Mouse (Mus musculus) neural tube, embryonic 15.5 days (tissue): ENCODE data around the gene Layn. TPM values are rescaled to one million over a fixed set of nuclear protein-coding genes. Genes with fewer than 3 reads are reported as not detected.
A peak's percentile ranks its signal among the peaks of the same experiment; 100 is the strongest.

ENCODE experiments used
- ATAC-seq: fragments of 200-750 bp; cut with Nextera tagmentation; 2 replicates; pipeline ENCODE4 v1.8.0; 2017; ENCODE audit warnings: mild to moderate bottlenecking, moderate TSS enrichment, moderate library complexity; ENCODE audit not compliant: low FRiP score
- H3K27ac ChIP-seq: fragments of 300-500 bp; sonication (generic); replicated peaks from 2 replicates; pipeline ENCODE4 v1.5.1; 2015; ENCODE audit warnings: mild to moderate bottlenecking, inconsistent platforms
- H3K27me3 ChIP-seq: fragments of 300-500 bp; sonication (generic); replicated peaks from 2 replicates; pipeline ENCODE4 v1.6.1; 2015; ENCODE audit warnings: inconsistent platforms
- H3K36me3 ChIP-seq: fragments of 300-500 bp; sonication (generic); 2 replicates; pipeline ENCODE4 v1.6.1; 2015; ENCODE audit warnings: inconsistent platforms
- H3K4me1 ChIP-seq: fragments of 300-500 bp; sonication (generic); 2 replicates; pipeline ENCODE4 v1.6.1; 2015; ENCODE audit warnings: inconsistent platforms
- H3K4me2 ChIP-seq: fragments of 300-500 bp; sonication (generic); 2 replicates; pipeline ENCODE4 v1.6.1; 2015; ENCODE audit warnings: inconsistent platforms, mild to moderate bottlenecking, moderate library complexity
- H3K4me3 ChIP-seq: fragments of 300-500 bp; sonication (generic); replicated peaks from 2 replicates; pipeline ENCODE4 v1.5.1; 2015; ENCODE audit warnings: mild to moderate bottlenecking, inconsistent platforms
- H3K9ac ChIP-seq: fragments of 300-500 bp; sonication (generic); replicated peaks from 2 replicates; pipeline ENCODE4 v1.6.1; 2015; ENCODE audit warnings: mild to moderate bottlenecking, inconsistent platforms
- H3K9me3 ChIP-seq: fragments of 300-500 bp; sonication (generic); replicated peaks from 2 replicates; pipeline ENCODE4 v1.6.1; 2016; ENCODE audit warnings: inconsistent platforms
- WGBS: fragments of 180-500 bp; shearing (Covaris S2); methylation state at CpG from one replicate; pipeline ENCODE4 v1.1.7; 2015; ENCODE audit warnings: mixed read lengths; 5-methylcytosine and 5-hydroxymethylcytosine counted together
- polyA plus RNA-seq: library from polyadenylated mRNA; unstranded; fragments of >200 nt; fragmentation: Nextera tagmentation; extraction: Ambion mirVana; gene quantifications from 2 replicates; pipeline ENCODE4 v1.2.1, GENCODE M21; 2015

The Layn gene
- polyA plus RNA-seq, 1 experiment from 2014 or later, result 5.2 TPM

DNA sequence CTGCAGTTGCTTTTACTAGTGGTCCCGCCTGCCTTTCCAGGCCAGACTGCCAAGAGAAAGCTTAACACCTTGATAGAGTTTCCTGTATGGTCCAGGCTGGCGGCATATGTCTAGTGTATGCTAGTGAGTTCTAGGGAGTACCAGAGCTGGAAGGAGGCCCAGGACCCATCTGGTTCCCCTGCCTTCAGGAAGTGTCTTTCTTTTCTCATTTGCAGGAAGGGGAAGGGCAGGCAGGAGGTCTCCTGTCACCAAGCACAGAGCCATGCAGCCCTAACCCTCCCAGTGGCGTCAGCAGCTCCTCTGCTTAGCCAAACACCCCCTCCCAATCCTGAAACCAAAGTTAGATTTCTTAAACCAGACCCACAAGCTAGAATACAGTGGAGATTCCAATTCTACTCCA, 1.1 kb downstream of the Layn start:
- no peak overlapping the region for H3K9ac ChIP-seq
- H3K36me3 ChIP-seq, result no peaks in the 10 kb centered on the region
- peak overlapping the region; percentile 70 for H3K4me2 ChIP-seq
- 31% methylated on average over 3 of the region's 3 CpGs for WGBS
- H3K27ac ChIP-seq, result no peak overlapping the region
- H3K27me3 ChIP-seq, result peaks cover 14% of the 10 kb centered on the region; the same call in 1 of the 2 replicates
- no peaks in the 10 kb centered on the region for H3K9me3 ChIP-seq
- peak overlapping the region; percentile 39; the same call in 1 of the 2 replicates for H3K4me3 ChIP-seq
- peaks cover 18% of the 10 kb centered on the region for H3K4me1 ChIP-seq
- no peak for ATAC-seq

- Histone ChIP-seq H3K4me3 (no peak overlapping the region), H3K9ac (no peak overlapping the region), H3K4me2 (no peak overlapping the region), H3K9me3 (no peaks in the 10 kb centered on the region), H3K27me3 (no peaks in the 10 kb centered on the region; the same call in 1 of the 2 replicates), H3K36me3 (no peaks in the 10 kb centered on the region), H3K4me1 (peaks cover 4% of the 10 kb centered on the region), H3K27ac (no peak overlapping the region)
- ATAC-seq, result no peak
- 89% methylated on average over 4 of the region's 4 CpGs for WGBS
These were observed 6.1 kb downstream of the Layn start for GRCm38 (mm10) chr9:51070801-51071200.

- Histone ChIP-seq H3K9ac (no peak overlapping the region), H3K4me1 (no peaks in the 10 kb centered on the region), H3K4me2 (no peak overlapping the region), H3K27me3 (no peaks in the 10 kb centered on the region), H3K9me3 (no peaks in the 10 kb centered on the region), H3K36me3 (no peaks in the 10 kb centered on the region), H3K27ac (no peak overlapping the region), H3K4me3 (no peak overlapping the region)
- ATAC-seq, result no peak
- WGBS, result 69% methylated on average over 3 of the region's 3 CpGs
These were observed 8.7 kb downstream of the Layn start for GRCm38 (mm10) chr9:51068202-51068601.

DNA sequence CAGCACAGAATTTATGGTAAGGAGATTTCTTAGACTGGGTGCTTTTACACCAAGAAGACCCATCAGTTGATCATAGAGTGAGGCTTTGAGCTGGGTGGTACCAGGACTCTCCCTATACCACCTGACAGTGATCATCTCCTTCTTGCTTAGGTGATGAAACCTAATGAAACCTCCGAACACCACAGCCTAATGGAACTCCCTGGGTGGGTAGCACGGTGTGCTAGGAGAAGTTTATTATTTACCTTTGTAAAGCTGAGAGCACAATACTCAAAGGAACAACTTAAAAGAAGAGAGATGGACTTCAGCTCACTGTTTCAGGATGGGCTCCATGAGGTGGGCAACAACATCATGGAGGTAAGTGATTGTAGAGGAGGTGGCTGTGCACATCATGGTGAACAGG, 16.3 kb downstream of the Layn start, which contains the start of gene Btg4:
Gene Btg4, plus strand, starts transcription at position 301 of the 400 bp plus-strand sequence.
- Histone ChIP-seq H3K4me2 (no peak within 1 kb of the TSS), H3K9me3 (no peaks in the 10 kb centered on the region), H3K27me3 (no peaks in the 10 kb centered on the region), H3K4me3 (no peak within 1 kb of the TSS), H3K9ac (no peak within 1 kb of the TSS), H3K36me3 (no peaks in the 10 kb centered on the region), H3K27ac (no peak within 1 kb of the TSS), H3K4me1 (no peaks in the 10 kb centered on the region)
- ATAC-seq, result no peak
- WGBS, result 92% methylated on average over 2 of the region's 2 CpGs

- Histone ChIP-seq H3K9me3 (no peaks in the 10 kb centered on the region), H3K4me2 (no peak overlapping the region), H3K27me3 (no peaks in the 10 kb centered on the region), H3K27ac (no peak overlapping the region), H3K4me1 (no peaks in the 10 kb centered on the region), H3K9ac (no peak overlapping the region), H3K4me3 (no peak overlapping the region), H3K36me3 (no peaks in the 10 kb centered on the region)
- WGBS, result 77% methylated on average over 4 of the region's 4 CpGs
- no peak for ATAC-seq
These were observed 17.9 kb downstream of the Layn start for GRCm38 (mm10) chr9:51058951-51059521.

- Histone ChIP-seq H3K4me2 (no peak overlapping the region), H3K27me3 (no peaks in the 10 kb centered on the region), H3K9ac (no peak overlapping the region), H3K9me3 (no peaks in the 10 kb centered on the region), H3K4me3 (no peak overlapping the region), H3K36me3 (no peaks in the 10 kb centered on the region), H3K27ac (no peak overlapping the region), H3K4me1 (no peaks in the 10 kb centered on the region)
- no peak for ATAC-seq
- 78% methylated on average over 3 of the region's 3 CpGs for WGBS
These were observed 20.3 kb downstream of the Layn start for GRCm38 (mm10) chr9:51056360-51057324.

DNA sequence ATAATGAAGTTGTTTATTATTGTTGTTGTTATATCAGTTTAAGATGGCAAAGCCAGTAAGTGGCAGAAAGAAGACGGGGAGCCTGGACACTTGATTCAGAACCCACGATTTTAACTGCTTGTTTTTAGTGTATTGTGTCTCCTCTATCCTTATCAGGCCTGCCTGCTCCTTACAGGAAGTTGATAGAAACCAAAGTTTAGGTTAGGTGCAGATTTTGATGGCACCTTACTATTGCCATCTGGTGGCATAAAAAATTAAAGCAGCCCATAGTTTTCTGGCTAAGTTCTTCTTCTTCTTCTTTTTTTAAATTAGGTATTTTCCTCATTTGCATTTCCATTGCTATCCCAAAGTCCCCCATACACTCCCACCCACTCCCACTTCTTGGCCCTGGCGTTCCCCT, 24.7 kb downstream of the Layn start:
- no peak overlapping the region for H3K4me3 ChIP-seq
- no peak overlapping the region for H3K9ac ChIP-seq
- H3K27ac ChIP-seq, result no peak overlapping the region
- H3K36me3 ChIP-seq, result no peaks in the 10 kb centered on the region
- no peaks in the 10 kb centered on the region for H3K9me3 ChIP-seq
- ATAC-seq, result no peak
- 79% methylated on average over 3 of the region's 3 CpGs for WGBS
- no peaks in the 10 kb centered on the region for H3K27me3 ChIP-seq
- H3K4me1 ChIP-seq, result no peaks in the 10 kb centered on the region
- no peak overlapping the region for H3K4me2 ChIP-seq

DNA sequence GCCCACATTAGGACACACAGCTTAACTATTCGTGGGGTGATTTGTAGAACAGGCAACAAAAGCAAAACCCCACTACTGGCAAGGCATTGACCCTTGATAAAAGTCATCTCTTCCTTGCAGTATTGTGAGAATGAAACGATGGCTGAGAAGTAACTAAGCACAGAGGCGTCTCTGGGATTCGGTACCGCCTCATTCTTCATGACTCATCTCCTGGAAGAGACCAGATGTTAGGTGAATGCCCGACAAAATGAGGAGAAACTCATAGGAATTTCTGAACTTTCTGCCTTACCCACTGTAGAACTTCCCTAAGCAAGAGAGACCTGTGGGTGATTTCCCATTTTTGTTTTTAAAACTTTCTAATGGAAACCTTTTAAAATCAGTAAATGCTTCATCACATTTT, 34.8 kb downstream of the Layn start:
- no peak for ATAC-seq
- 70% methylated on average over 6 of the region's 6 CpGs for WGBS
- no peaks in the 10 kb centered on the region for H3K27me3 ChIP-seq

GRCm38 (mm10) chr9:51041491-51041980, 35.4 kb downstream of the Layn start:
- ATAC-seq, result no peak
- WGBS, result 92% methylated on average over 7 of the region's 7 CpGs
- H3K36me3 ChIP-seq, result no peaks in the 10 kb centered on the region
- H3K27ac ChIP-seq, result no peak overlapping the region
- no peak overlapping the region for H3K9ac ChIP-seq
- H3K4me3 ChIP-seq, result no peak overlapping the region
- H3K27me3 ChIP-seq, result no peaks in the 10 kb centered on the region
- H3K4me1 ChIP-seq, result no peaks in the 10 kb centered on the region
- H3K9me3 ChIP-seq, result no peaks in the 10 kb centered on the region
- H3K4me2 ChIP-seq, result no peak overlapping the region

More for the DNA sequence above, 34.8 kb downstream of the Layn start:
- Histone ChIP-seq H3K4me2 (no peak overlapping the region), H3K4me3 (no peak overlapping the region), H3K4me1 (no peaks in the 10 kb centered on the region), H3K36me3 (no peaks in the 10 kb centered on the region), H3K27ac (no peak overlapping the region), H3K9me3 (no peaks in the 10 kb centered on the region), H3K9ac (no peak overlapping the region)

DNA sequence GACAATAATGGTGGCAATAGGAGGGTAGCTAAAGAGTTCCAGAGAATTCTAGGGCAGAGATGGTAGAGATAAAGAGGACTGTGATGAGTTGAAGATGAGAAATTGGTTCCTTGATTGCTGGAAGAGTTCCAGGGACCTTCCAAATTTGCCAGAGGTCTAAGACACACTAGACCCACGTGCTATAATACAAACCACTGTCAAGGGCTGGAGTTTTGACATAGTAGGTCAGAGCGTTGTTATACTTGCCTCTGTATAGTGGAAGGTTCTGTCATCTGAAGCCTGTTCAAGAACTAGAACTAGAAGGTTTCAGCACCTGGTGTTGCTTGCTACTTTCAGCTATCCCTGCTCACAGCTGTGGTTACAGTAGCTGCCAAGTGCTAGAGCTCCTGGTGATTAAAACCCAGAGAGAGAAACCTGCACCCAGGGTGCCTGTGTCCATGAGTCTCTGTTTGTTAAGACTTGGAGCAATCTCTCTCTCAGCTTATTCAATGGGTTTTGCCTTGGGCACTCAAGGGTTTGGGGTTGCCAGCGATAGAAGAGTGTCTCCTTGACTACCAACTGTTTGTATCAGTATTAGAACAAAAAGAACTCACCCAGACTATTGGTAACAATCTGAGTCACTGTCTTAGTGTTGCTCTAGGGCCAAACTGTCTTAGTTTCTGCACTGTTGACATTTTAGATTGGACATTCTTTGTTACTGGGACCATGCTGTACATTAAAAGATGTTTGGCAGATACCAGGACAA, 43.9 kb downstream of the Layn start:
- Histone ChIP-seq H3K36me3 (no peaks in the 10 kb centered on the region), H3K4me2 (no peak overlapping the region), H3K27me3 (no peaks in the 10 kb centered on the region), H3K27ac (no peak overlapping the region), H3K4me3 (no peak overlapping the region), H3K9ac (no peak overlapping the region), H3K9me3 (no peaks in the 10 kb centered on the region), H3K4me1 (no peaks in the 10 kb centered on the region)
- no peak for ATAC-seq
- 74% methylated on average over 3 of the region's 3 CpGs for WGBS

DNA sequence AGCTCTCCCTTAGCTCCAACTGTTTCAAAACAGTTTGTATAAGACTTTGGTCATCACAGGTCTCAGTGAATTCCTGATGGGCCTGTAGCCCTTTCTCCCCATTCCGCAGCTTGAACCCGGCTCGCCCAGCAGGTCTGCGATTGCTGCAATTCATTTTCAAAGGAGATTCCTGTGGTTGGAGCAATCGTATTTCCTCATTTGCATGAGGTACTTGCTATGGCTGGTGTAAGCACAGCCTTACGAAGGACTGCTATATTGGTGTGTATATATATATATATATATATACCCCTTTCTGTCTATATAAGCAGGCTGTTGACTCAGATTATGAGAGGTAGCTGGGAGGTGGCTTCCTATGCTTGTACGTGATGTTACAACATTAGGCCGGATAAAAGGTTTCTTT, 44.6 kb downstream of the Layn start:
- no peak for ATAC-seq
- no peak overlapping the region for H3K4me2 ChIP-seq
- 43% methylated on average over 8 of the region's 8 CpGs for WGBS
- no peaks in the 10 kb centered on the region for H3K9me3 ChIP-seq
- no peak overlapping the region for H3K9ac ChIP-seq
- no peaks in the 10 kb centered on the region for H3K27me3 ChIP-seq
- no peaks in the 10 kb centered on the region for H3K4me1 ChIP-seq
- no peaks in the 10 kb centered on the region for H3K36me3 ChIP-seq
- H3K4me3 ChIP-seq, result no peak overlapping the region
- no peak overlapping the region for H3K27ac ChIP-seq
